Mouse (Mus musculus) right cerebral cortex, postnatal 14 days (tissue): ENCODE data around the gene Sema5b.

Experiments used
- DNase-seq: peaks from one replicate; pipeline ENCODE4 v3.0.0; 2022

Gene Sema5b

DNA sequence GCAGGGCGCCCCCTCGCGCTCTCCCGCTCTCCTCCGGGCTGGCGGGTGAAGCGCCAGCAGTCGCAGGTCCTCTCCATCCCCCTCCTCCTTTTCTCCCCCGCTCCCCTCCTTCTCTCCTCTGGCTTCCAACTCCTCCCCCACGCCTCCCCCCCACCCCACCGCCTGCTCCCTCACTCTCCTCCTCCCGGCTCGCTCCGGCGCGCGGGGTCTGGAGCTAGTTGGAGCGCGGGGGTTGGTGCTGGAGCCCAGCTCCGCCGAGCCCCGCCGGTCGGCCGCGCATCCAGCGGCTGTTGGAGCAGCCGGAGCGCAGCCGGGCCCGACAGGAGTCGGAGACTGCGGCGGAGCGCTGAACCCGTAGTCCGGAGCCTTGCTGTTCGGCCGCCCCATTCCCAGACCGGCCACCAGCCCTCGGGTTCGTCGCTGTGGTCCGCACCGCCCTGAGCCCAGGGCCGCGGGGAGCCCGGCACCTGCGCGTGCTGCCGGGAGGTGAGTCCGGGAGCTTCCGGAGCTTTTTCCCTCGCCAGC lies at the start of gene Sema5b:
Gene Sema5b (plus strand): TSS at position 29 of the 525 bp plus-strand sequence.
- peak; percentile 50 for DNase-seq

DNA sequence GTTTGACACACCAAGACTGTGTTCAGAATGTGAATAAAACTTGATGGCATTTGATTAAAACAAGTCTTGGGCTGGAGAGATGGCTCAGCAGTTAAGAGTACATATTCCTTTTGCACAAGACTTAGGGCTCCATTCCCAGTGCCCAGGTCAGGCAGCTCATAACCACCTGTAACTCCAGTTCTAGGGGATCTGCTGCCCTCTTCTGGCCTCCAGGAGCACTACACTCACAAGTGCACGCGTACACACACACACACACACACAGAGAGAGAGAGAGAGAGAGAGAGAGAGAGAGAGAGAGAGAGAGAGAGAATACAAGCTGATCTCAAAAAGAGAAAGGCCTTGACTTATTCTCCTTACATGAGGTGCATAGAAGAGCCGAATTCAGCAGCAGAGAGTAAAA lies 40.6 kb upstream of the Sema5b start:
- DNase-seq = no peak

DNA sequence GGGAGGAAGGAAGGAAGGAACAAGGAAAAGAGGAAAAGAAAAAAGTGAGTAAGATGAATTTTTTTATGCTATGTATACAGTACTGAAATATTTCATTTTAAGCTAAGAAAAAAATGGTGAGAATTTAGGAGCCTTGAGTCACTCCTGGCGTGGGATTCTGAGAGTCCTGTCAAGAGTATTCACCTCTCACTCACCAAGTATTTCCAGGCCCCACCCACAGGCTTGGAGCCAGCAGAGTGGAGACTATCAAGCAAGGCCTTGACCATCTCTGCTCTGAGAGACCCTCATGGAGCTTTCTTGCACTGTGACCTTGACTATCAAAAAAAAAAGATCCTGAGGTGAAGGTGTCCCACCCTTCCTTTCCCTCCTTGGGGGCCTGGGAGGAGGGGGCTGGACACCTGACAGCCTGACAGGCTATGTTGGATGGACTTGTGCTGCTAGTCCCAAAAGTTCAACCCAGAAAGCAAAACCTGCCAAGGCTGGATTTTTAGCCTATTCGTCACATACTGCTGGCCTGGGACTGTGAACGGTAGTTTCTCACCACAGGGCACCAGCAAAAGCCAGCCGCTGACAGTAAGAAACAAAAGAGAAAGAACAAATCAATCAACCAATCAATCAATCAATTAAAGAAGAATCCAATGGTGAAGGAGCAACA lies 39.7 kb upstream of the Sema5b start:
- no peak for DNase-seq

DNA sequence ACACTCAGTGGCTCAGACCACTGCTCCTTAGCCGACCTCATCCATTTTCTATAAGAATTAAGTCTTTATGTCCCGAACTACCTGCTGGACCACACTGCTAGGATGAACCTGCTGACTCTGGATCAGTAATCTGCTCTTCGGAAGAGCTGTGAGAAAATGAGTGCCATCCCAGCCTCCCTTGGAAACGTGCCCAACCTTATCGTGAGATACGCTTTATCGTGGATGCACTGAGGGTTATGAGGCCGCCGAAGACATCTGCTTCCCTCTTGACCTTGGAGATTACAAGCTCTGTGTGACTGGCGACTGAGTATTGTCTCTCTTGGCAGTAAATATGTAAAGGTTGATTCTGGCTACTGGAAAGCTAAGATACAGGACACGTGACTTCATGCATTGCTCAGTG lies 38.5 kb upstream of the Sema5b start:
- DNase-seq = no peak

DNA sequence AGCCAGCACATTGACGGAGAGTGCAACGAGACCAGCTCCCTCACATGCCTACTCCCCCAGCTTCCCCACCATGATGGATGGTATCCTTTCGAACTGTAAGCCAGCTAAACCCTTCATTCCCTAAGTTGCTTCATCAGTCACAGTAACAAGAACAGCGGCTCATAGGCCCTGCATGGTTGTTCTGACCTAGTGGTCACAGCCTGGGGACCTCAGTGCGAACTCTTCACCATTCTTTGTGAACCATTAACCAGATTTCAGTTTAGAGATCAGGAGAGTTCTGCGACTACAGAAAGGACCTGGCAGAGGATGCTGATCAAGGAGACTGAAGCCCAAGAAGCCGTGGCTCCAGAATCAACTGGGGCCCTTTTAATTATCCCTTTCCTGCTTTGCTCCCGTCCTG lies 36.7 kb upstream of the Sema5b start:
- no peak for DNase-seq

DNA sequence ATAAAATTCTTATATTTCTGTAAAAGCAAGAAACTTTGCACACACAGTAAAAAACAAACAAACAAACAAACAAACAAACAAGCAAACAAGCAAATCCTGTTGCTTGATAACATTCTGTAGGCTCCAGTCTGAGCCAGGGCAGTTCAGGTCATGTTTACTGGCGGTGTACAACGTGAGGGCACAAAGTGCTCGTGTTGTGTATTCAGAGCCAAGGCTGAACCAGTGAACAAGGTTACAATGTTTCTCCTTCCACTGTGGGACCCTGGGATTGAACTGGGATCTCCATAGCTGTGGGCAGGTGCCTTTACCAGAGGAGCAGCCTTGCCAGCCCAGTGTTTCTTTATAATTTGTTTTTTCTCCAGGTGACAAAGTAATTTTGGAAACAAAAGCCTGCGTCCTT lies 35.2 kb upstream of the Sema5b start:
- no peak for DNase-seq

DNA sequence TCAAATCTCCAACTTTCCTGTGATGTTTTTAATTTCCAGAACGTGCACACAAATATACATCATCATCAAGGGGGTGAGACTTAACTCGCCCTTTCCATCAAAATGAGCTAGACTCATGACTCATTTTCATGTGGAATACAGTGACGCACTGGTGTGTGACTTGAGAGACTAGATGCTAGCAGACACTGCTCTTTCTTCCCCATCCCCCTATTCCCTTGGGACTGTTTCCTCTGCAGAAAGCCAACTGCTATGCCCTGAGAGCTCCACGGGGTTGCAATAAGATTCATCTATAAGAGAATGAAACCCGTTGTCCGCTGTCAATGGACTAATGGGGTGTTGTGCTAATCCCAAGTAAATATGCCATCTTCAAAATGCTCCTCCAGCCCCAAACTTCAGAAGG lies 32.4 kb upstream of the Sema5b start:
- DNase-seq = no peak

DNA sequence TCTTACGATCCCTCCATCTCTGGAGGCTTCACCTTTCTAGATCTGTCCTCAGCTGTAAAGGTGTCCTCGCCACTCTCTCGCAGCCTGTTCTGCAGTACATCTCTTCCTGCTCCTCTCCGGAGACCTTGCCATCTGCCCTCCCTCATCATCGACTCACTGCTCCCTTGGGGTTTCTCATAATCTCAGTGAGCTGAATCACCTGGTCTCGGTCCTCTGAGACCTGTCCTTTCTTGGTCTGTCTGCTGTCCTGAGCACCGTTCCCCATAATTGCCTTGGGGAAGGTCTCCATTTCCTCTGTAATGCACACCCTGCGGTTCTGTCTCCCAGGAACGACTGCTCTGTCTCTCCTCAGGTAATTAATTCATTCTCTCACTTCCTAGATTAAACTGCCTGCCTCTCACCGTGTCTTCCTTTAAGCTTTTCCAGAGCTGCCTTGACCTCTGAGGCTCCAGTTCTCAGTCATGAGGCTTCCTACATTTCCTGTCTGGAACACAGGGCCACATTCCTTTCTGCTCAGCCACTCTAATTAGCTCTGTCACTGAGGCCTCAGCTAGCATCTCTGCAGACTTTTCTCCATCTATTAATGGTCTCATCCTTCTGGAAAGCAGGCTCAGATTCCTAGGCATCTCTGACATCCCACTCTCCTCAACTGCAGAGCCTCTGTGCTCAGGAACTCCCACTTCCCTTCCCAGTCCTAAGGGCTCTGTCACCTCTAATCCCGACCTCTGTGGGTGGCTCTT lies 31.4 kb upstream of the Sema5b start:
- no peak for DNase-seq

DNA sequence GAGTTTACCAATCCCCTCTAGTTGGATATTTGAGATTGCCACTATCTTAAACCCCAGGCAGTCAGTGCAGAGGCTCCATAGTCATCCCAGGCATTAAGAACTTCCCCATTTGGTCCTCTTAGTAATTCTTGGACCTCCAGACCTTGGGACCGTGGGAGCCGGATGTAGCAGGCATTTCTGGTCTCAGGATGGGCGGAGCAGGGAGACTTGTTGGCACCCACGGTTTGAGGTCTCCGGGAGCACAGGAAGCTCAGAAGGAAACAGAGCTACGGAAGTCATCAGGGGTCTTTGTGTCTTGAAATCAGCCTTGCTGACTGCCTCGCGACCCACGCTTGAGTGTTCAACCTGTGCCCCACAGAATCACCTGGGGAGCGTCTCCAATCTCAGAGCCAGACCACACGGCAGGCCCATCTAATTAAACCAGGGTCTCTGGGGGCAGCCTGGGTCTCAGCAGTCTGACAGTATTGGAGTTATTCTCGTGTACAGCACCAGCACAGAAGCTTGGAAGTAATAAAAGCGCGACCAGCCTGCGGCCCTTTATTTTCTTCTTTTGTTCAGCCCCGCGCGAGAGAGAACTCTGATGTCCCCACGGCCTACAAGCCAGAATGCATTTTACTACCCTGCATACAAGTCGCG lies 24.9 kb upstream of the Sema5b start:
- DNase-seq = no peak

DNA sequence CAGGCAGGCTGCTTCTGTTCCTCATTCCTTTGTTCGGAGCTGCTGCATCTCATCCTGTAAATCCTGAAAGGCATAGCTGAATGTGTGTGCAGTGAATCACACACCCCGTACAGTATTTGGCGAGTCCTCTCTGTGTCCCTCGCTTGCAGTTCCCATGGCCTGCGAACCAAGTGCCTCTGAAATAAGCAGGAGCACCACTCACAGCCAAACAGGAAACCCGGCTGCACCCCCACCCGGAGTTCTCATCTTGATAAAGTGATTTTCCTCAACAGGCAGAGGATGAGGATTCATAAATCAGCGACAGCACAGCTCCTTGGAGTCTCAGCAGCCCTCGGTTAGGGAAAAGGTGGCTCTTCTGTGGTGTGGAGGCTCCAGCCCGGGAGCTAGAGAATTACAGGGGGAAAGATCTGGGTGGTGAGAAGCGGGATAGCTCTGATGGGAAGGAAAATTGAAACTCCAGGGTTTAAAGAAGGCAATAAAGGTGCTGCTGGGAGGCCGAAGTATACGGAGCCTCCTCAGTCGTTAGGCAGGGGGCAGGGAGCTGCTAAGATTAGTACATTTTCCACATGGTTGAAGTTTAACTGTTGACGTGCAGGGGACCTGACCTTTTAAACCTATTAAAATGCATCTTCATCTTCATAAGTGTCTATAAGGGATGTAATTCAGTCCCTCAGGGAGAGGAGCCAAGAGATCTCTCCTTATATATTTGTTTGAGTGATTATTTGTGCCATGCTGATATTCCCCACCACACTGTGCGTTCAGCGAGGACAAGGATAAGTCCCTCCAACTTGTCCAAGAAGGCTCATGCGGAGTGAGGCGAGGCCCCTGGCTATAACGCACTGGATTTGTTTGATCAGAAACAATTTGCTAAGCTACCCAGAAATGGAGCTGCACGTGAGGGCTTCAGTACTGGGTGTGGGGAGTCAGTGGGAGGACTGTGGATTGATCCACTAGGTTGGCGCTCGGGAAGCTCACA lies 22.7 kb upstream of the Sema5b start:
- no peak for DNase-seq

DNA sequence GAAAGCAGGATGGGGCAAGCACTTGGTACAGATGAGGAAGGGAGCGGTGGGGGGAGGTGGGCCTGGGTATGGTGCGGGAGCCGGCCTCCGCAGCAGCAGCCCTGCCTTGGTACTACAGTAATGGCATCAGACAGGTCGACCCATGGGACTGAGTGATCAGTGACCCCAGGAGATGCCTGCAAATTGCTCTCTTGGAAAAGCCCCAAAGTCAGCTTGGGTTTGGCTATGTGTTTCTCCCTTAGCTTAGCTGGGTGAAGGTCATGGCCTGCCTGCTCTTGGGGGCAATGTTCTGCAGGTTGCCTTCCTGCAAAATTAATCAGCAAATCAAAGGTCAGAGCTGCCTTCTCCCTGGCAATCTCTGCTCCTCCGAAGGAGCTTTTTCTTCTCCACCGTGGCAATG lies 21.7 kb upstream of the Sema5b start:
- no peak for DNase-seq

DNA sequence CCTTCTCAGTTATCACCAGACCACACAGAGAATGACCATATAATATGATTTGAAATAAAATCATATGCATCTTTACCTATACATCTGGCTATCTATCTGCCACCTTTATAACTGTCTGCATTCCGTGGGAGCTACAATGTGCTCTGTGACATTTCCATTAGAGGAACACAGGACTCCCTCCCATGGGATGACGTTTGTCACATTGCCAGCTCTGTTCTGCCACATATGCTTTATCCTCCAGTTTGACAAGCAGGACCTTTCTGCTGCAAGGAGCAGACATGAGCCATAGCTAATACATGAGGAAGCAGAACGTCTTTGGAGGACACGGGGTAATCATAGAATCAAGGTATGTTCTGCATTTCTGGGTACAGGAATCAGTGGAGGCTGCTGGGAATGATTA lies 16.7 kb upstream of the Sema5b start:
- no peak for DNase-seq

DNA sequence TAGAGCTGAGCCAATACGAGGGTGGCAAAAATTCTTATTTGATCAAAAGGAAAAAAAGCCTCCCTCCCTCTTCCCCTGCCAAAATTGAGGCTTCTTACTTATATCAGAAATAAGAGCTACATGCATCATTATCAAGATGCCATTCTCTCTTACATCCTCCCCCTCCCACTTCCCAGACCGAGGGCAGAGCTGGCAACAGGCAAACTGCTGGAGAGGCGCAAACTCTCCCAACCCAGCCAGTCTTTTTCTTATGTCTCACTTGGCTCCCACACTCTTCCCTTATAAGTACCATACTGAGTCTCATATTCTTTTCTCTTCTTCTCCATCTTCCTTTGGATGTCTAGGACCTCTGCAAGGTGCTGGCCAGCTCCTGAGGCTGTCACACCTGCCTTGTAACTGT lies 6.3 kb upstream of the Sema5b start:
- no peak for DNase-seq

DNA sequence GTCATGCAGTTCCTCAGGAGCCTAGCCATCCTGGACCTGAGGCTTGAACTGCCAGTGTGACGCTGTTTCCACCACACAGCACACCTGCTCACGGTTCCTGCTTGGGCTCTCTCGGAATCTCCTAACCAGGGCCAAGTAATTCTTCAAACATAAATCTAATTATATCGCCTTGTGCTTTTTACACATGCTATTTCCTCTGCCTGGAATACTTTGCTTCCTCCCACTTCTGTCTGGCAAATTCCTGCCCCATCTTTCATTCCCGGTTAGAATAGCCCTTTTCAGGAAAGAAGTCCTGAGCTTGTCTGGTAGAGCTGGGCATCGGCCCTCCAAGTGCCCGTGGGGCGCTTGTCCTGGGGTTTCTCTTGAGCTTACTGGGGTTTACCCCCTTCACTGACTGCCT lies 3.3 kb upstream of the Sema5b start:
- no peak for DNase-seq

DNA sequence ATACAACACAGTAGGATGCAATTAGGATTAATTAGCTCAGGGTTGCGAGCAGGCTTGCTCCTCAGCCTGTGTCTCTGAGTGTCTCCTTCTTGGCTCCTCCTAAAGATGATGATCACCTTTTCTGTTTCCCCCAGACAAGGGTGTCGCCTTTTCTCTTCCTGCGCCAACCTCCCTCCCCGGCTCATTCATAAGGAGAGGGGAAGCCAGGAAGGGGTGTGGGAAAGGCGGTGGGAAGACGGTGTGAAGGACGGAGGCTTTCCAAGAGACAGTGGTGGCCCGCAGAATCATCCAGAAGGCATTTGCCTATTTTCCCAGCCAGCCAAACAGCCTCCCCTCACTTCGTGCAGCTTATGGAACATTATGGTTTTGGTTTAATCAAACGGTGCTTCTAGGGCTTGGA lies 1.9 kb upstream of the Sema5b start:
- no peak for DNase-seq

DNA sequence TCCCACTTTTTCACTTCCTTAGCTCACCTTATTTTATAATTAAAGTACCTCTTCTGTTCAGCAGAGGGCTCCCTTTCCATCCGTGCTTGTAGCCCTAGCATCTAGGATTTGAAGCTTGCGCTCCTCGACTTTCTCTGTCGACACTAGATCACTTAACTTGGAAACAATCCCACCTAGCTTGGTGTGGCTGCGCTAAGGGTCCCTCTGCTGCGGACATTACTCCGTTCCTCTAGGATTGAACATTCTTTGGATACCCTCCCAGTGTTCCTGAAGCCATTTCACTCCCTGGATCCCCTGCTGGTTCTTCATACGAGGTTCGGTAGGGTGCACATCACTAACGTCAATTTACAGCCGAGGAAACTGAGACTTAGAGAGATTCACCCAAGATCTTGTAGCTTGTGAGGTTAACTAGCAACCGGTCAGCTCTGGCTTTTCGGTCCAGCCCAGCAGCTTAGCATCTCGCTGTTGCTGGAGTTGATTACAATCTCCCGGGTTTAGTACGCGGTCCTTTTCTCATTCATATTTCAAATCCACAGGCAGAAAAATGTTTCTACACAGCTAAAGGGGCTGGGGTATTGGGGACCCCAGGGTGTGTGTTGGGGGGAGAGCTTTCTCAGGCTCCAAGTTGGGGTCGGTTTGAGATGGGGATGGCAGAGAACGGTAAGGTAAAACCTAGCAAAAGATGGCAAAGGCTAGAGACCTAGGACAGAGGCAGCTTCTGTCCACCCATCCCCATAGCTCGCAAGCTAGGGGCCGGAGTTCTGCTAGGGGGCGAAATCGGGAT lies 420 bp upstream of the Sema5b start:
- peak; percentile 31 for DNase-seq

DNA sequence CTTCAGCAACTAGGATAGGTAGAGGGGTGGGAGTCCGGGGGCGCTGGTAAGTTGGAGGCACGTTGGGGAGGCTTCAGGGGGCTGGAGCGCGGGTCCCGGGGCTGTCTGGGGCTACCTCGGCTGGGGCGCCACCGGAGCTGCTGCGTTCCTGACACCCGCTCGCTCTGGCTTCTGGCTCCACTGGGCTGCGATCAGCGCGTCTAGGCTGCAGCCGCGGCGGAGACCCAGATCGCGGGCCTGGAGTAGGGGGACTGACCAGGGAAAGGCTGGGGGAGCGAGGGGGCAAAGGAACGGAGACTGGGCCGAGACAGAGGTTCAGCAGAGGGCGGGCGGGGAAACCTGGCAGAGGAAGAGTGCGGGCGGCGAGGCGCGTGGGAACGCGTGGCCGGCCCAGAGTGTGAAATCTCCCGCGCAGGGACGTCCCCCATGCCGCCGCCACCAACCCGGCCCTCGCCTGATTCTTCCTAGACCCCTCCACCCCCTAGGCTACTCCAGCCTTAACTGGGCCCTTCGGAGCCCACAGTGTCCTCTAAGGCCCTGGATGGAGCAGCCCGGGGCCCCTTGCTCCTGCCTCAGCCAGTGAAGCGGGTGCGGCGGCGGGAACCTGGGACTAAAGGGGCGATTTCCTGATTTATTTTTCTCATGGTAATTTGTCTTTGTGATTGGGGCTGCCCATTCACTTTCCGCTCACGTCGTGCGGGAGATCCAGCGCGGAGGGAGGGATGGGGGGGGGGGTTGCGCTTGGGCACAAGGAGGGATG lies 896 bp downstream of the Sema5b start:
- peak; percentile 29 for DNase-seq

DNA sequence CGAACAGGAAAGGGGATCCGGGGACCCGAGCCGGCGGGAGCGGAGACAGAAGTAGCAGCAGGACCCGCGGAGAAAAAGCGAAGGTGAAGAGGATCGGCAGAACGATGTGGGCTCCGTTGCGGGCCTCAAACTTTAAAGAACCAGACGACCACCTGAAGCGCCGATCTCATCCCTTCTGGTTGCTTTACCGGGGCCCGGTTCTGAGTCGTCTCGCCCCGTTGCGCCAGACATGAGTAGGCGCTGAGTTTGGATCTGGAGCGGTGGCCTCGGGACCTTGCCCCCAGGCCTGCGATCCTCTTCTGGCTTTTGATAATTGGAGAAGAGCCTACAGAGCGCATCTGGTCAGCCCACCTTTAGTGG lies 1.5 kb downstream of the Sema5b start:
- peak; percentile 19 for DNase-seq

DNA sequence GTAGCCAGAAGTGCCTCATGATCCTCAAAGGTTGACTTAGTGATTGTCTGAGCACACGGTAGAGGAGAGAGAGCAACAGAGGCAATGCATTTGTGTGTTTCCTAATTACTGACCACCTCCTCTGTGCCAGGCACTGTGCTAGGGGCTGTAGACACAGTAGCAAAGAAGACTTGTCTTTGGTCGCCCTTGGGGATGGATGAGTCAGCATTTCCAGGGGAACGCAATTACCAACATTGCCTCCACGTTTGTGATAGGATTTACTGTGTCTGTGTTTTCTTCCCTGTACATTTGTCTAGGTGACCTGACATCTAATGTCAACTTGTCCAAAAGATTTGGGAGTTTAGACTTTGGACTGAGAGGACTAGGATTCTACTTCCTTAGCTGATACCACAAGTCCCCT lies 4.8 kb downstream of the Sema5b start:
- DNase-seq = no peak

DNA sequence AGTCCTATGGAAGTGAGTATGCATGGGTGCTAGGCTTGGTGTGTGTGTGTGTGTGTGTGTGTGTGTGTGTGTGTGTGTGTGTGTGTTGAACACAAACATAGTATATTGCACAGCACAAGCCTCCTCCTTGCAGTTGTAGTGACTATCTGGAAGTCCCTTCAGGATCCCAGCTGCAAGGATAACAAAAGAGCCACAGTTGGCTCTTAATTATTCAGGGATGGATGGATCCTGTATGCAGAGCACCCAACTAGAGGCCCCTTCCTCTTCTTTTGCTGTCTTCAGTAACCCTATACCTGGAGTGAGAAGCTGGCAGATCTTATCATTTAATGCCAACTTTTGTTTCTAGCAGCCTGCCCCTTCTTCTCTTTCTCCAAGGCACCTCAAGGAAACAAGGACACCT lies 7.0 kb downstream of the Sema5b start:
- no peak for DNase-seq

DNA sequence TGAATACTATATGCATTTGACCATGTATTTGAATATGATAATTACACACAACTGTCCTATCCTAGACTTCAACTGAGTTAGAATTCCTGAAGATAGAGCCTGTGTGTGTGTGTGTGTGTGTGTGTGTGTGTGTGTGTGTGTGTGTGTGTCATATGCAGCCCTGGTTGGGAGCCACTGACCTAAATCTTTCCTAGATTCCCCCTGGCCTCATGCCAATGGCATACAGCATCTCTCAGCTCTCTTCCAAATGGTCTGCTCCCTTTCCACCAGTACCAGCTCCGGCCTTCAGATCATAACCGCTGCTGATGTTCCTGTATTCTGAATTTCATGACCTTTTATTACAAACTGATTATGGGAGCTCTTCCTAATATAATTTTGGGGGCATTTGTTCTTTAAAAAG lies 8.4 kb downstream of the Sema5b start:
- no peak for DNase-seq
